Mouse (Mus musculus) E14TG2a.4 (cell line): ENCODE data around the gene Mcpt9.
"Not testable (repeated sequence)": the region's sequence is repeated elsewhere in the genome, so short reads cannot be mapped to it uniquely, and the experiment has no call there.

Experiments used
- CTCF ChIP-seq: conservative IDR thresholded peaks from 2 replicates; pipeline ENCODE4 v1.5.1; 2014; ENCODE audit warnings: low read length
- POU5F1 ChIP-seq: IDR thresholded peaks from 2 replicates; pipeline ENCODE4 v1.6.1; 2014; ENCODE audit warnings: low read length, borderline replicate concordance

GRCm38 (mm10) chr14:56017671-56018070, 12.6 kb downstream of the Mcpt9 start, which contains the start of gene Mcpt1:
- not testable (repeated sequence) for TF ChIP-seq CTCF, POU5F1
